Mouse (Mus musculus) v-Abl transformed pro-B cells (cell line): ENCODE results near the gene Nelfcd.

Experiments used
- in situ Hi-C, 2 experiments: fragments of 400-800 bp; cut with MboI; formaldehyde crosslinking; loops; one replicate each; pipeline ENCODE4 v1.15.1; 2025; ENCODE audit not compliant: unreplicated experiment in 2 of 2

The Nelfcd gene

GRCm38 (mm10) chr2:174463789-174464523 lies 48.4 kb downstream of the Nelfcd start, which contains the start of gene Atp5e:
TSS of gene Atp5e (minus strand) at chr2:174464105.
- in situ Hi-C loops, result loop anchor here (25.0 kb wide), 4 partner anchors 727 to 1427 kb away; partner anchors contain the start of genes Zbp1 (in 2 of the 2), Ankrd60 (in 1 of the 2) and Vapb (in 1 of the 2)

GRCm38 (mm10) chr2:174470333-174470732 lies 54.7 kb downstream of the Nelfcd start:
- in situ Hi-C loops, result loop anchor here (5.0 to 25.0 kb wide), 8 partner anchors 33 to 1433 kb away; partner anchors contain the start of genes Zbp1 (in 2 of the 2), Ankrd60 (in 1 of the 2), Ctsz (in 1 of the 2) and Vapb (in 1 of the 2)

DNA sequence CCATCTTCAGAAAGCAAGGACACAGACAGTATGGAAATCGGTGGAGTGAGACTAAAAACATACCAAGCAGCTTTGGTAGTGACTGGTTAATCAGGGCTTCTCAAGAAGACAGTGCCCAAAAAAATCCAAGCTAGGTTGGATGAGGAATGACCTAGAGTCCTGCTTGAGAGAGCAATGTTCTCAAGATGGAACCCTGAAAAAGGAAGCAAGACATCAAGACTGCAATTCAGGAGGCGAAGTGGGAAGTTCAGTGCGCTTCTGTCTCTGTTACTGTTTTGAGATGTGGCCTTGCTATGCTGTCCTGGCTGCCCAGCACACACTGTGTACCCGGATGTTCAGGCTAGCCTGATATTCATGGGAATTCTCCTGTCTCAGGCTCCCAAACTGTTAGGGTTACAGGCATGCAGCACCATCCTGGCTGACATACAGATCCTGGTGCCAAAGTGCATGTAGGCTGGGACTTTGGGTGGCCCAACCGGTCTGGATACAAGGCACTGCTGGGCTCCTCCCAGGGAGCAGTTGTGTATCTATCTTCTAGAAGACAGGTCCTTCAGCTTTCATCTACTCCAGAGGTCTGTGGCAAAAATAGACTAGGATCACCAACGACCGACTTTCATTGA lies 55.3 kb downstream of the Nelfcd start:
- in situ Hi-C loops, result loop anchor here (5.0 to 25.0 kb wide), 8 partner anchors 34 to 1434 kb away; partner anchors contain the start of genes Zbp1 (in 2 of the 2), Ankrd60 (in 1 of the 2), Ctsz (in 1 of the 2) and Vapb (in 1 of the 2)

- in situ Hi-C loops, result loop anchor here (5.0 to 25.0 kb wide), 8 partner anchors 35 to 1435 kb away; partner anchors contain the start of genes Zbp1 (in 2 of the 2), Ankrd60 (in 1 of the 2), Ctsz (in 1 of the 2) and Vapb (in 1 of the 2)
Observed at GRCm38 (mm10) chr2:174472407-174472806, 56.8 kb downstream of the Nelfcd start.

GRCm38 (mm10) chr2:174472818-174473549 lies 57.4 kb downstream of the Nelfcd start, which contains the start of gene Prelid3b:
TSS of gene Prelid3b (minus strand) at chr2:174473081.
- in situ Hi-C loops, result loop anchor here (5.0 to 25.0 kb wide), 8 partner anchors 36 to 1436 kb away; partner anchors contain the start of genes Zbp1 (in 2 of the 2), Ankrd60 (in 1 of the 2), Ctsz (in 1 of the 2) and Vapb (in 1 of the 2)

DNA sequence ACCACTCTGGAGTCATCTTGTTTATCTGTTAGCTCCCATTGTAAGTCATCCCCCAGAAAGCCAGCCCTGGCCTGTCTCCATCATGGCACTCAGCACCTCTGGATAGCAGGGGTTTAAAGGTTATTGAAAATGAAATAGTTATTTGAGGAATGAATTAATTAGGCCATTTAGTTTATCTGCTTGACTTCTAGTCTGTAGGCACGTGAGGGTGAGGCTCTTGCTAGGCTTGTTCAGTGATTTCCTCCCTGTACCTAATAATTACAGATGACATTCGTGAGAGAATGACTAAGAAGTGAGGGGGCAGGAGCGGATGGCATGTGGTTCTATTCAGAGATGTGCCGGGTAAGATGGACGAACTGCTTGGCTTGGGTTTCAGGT lies 57.9 kb downstream of the Nelfcd start:
- in situ Hi-C loops, result loop anchor here (5.0 to 25.0 kb wide), 8 partner anchors 36 to 1436 kb away; partner anchors contain the start of genes Zbp1 (in 2 of the 2), Ankrd60 (in 1 of the 2), Ctsz (in 1 of the 2) and Vapb (in 1 of the 2)
